Mouse (Mus musculus): Measurements from ENCODE around the gene Naaa. TPM values are rescaled to one million over a fixed set of nuclear protein-coding genes. Genes with fewer than 3 reads are reported as not detected.

Gene Naaa
- total RNA-seq, 2 experiments from 2014 or later: 38.6 to 40.1 TPM

DNA sequence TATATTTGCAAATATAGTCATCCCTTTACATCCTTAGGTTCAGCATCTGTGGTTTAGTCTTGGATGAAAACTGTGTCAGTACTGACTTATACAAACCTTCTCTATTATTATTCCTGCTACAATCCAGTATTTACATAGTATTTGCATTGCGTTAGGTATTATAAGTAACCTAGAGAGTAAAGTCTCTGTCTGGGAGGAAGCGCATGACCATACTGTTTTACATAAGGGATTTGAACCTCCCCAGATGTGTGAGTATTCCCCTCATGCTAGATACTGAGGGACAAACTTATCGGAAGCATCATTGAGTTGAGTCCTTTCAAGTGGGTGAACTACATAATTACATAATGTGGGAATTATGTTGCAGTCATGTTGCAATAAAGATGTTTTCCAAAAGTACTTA lies 48.5 kb downstream of the Naaa start:
- Histone ChIP-seq H3K4me3 (no peak overlapping the region), H3K27ac (no peak overlapping the region)
- intact Hi-C loops (cut with DNase I): no loop called here
- no peak for DNase-seq (ENCODE audit: extremely low spot score in 1 of 2, low spot score in 2 of 2)
- TF ChIP-seq CTCF (IDR thresholded peaks at IDR 0.05): no peak

GRCm38 (mm10) chr5:92228776-92229175 lies 49.2 kb downstream of the Naaa start:
- intact Hi-C loops (cut with DNase I): no loop called here
- no peak overlapping the region for H3K27ac ChIP-seq
- no peak overlapping the region for H3K4me3 ChIP-seq
- no peak for TF ChIP-seq CTCF (IDR thresholded peaks at IDR 0.05)
- no peak for DNase-seq (ENCODE audit: extremely low spot score in 1 of 2, low spot score in 2 of 2)

- intact Hi-C loops (cut with DNase I): no loop called here
- H3K27ac ChIP-seq: no peak overlapping the region
- no peak for TF ChIP-seq CTCF (IDR thresholded peaks at IDR 0.05)
Measured at GRCm38 (mm10) chr5:92227782-92228181, 50.2 kb downstream of the Naaa start.

DNA sequence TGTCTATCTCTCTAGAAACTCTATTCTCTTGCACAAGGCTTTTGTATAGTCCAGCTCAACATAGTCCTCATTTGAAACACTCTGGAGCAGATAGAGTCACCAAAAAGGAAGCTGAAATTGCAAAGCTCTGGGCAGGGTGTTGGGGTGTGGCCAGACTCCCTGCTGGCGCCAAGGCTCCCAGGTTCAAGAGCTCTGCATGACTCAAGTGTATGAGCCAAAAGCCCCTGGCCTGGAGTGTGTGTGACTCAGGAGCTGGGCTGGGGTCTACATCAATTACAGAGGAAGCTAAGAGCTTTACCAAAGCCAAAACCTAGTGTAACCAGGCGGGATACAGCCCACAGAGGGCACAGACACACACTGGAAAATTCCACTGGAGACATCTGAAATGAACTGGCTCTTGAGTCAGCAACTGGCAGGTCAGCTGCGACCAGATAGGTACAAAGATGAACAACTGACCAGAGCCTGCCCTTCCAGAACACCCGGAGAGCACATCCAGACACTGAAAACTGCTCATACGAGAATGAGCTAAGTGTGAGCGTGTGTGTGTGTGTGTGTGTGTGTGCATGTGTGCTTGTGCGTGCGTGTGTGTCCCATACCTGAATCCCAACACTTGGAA lies 57.6 kb downstream of the Naaa start:
- H3K4me3 ChIP-seq: no peak overlapping the region
- no peak overlapping the region for H3K27ac ChIP-seq
- intact Hi-C loops (cut with DNase I): no loop called here

More at GRCm38 (mm10) chr5:92227782-92228181, 50.2 kb downstream of the Naaa start:
- DNase-seq (ENCODE audit: extremely low spot score in 1 of 2, low spot score in 2 of 2): no peak
- H3K4me3 ChIP-seq: no peak overlapping the region

GRCm38 (mm10) chr5:92219826-92220225 lies 58.1 kb downstream of the Naaa start:
- H3K4me3 ChIP-seq: no peak overlapping the region
- intact Hi-C loops (cut with DNase I): no loop called here
- no peak overlapping the region for H3K27ac ChIP-seq
- TF ChIP-seq CTCF (IDR thresholded peaks at IDR 0.05): no peak
- no peak for DNase-seq (ENCODE audit: extremely low spot score in 1 of 2, low spot score in 2 of 2)

More for the DNA sequence above, 57.6 kb downstream of the Naaa start:
- TF ChIP-seq CTCF (IDR thresholded peaks at IDR 0.05): no peak
- no peak for DNase-seq (ENCODE audit: extremely low spot score in 1 of 2, low spot score in 2 of 2)

- Histone ChIP-seq H3K4me3 (no peak overlapping the region), H3K27ac (no peak overlapping the region)
- no peak for DNase-seq (ENCODE audit: extremely low spot score in 1 of 2, low spot score in 2 of 2)
- TF ChIP-seq CTCF (IDR thresholded peaks at IDR 0.05): no peak
- intact Hi-C loops (cut with DNase I): no loop called here
Measured at GRCm38 (mm10) chr5:92218915-92219793, 58.8 kb downstream of the Naaa start.

DNA sequence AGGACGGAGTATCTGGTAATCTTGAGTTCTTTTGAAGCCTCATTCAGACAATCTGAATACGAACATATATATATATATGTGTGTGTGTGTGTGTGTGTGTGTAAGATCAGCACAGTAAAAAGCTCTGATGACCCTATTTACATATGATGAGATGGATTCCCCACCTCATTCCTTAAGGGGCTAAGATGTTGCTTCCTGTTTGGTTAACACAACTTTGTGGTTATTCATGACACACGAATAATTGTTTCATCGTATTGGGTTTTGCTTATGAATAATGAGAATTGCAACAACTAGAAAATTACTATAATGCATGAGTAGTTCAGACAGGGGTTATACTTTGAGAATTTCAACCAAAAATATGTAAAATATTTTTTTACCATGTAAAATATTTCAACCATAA lies 62.7 kb downstream of the Naaa start, which contains the start of gene U90926:
TSS of gene U90926 (minus strand) at position 101 of the 400 bp plus-strand sequence.
- Histone ChIP-seq H3K27ac (no peak within 1 kb of the TSS), H3K4me3 (no peak within 1 kb of the TSS)
- intact Hi-C loops (cut with DNase I): no loop called here
- DNase-seq (ENCODE audit: extremely low spot score in 1 of 2, low spot score in 2 of 2): no peak
- TF ChIP-seq CTCF (IDR thresholded peaks at IDR 0.05): no peak

DNA sequence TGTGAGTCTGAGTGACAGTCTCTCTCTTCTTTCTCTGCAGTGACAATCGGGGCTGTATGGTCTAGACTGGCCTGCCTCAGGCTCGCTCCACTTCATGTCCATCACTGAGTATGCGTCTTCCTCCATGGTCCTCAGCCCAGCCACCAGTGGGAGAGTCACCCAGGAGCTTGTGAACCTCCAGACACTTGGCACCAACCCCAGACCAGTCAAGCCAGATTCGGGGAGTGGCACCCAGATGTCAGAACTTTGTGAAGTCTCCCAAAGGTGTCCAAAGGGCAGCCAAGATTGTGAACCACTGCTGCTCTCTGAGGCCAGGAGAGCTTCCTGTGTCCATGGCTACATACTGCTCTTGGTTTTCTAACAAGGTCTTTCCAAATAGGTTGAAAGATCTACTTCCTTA lies 65.7 kb downstream of the Naaa start:
- intact Hi-C loops (cut with DNase I): no loop called here
- no peak for DNase-seq (ENCODE audit: extremely low spot score in 1 of 2, low spot score in 2 of 2)
- no peak for TF ChIP-seq CTCF (IDR thresholded peaks at IDR 0.05)
- H3K4me3 ChIP-seq: no peak overlapping the region
- H3K27ac ChIP-seq: no peak overlapping the region

- TF ChIP-seq CTCF (IDR thresholded peaks at IDR 0.05): no peak
- no peak overlapping the region for H3K27ac ChIP-seq
- no peak overlapping the region for H3K4me3 ChIP-seq
- DNase-seq (ENCODE audit: extremely low spot score in 1 of 2, low spot score in 2 of 2): no peak
- intact Hi-C loops (cut with DNase I): no loop called here
Measured at GRCm38 (mm10) chr5:92210205-92210604, 67.8 kb downstream of the Naaa start.

Other genes starting within 250 kb of the Naaa start
- 10 to 100 TPM; 33.8 to 34.6 TPM for gene Cdkl2, start 234.3 kb downstream of the Naaa start, total RNA-seq (2021)
- 100 to 1,000 TPM; 228 to 236 TPM for gene G3bp2, start 194.5 kb downstream of the Naaa start, total RNA-seq (2021)
- gene Uso1, start 140.2 kb downstream of the Naaa start, total RNA-seq (2021): 10 to 100 TPM; 79.1 to 84.0 TPM
- not detected for gene U90926, start 62.8 kb downstream of the Naaa start, total RNA-seq (2021)
- under 1 TPM; 0.54 to 0.75 TPM for gene Ppef2, start 21.9 kb downstream of the Naaa start, total RNA-seq (2021)
- 10 to 100 TPM; 21.2 to 21.8 TPM for gene Sdad1, start 32.3 kb upstream of the Naaa start, total RNA-seq (2021)
- not detected for gene Cxcl9, start 49.9 kb upstream of the Naaa start, total RNA-seq (2021)
- 1 to 10 TPM; 3.8 to 7.5 TPM for gene Art3, start 53.7 kb upstream of the Naaa start, total RNA-seq (2021)
- not detected for gene Cxcl10, start 70.7 kb upstream of the Naaa start, total RNA-seq (2021)
- 10 to 100 TPM; 23.7 to 31.3 TPM for gene Nup54, start 157.0 kb upstream of the Naaa start, total RNA-seq (2021)
- 10 to 100 TPM; 82.6 to 91.9 TPM for gene Scarb2, start 228.7 kb upstream of the Naaa start, total RNA-seq (2021)

Measured in left cerebral cortex, adult 2 months (tissue).